Mouse (Mus musculus): ENCODE measurements around the gene Gbp6.
"Not testable (repeated sequence)": the region's sequence is repeated elsewhere in the genome, so short reads cannot be mapped to it uniquely, and the experiment has no call there.

Gbp6 gene

DNA sequence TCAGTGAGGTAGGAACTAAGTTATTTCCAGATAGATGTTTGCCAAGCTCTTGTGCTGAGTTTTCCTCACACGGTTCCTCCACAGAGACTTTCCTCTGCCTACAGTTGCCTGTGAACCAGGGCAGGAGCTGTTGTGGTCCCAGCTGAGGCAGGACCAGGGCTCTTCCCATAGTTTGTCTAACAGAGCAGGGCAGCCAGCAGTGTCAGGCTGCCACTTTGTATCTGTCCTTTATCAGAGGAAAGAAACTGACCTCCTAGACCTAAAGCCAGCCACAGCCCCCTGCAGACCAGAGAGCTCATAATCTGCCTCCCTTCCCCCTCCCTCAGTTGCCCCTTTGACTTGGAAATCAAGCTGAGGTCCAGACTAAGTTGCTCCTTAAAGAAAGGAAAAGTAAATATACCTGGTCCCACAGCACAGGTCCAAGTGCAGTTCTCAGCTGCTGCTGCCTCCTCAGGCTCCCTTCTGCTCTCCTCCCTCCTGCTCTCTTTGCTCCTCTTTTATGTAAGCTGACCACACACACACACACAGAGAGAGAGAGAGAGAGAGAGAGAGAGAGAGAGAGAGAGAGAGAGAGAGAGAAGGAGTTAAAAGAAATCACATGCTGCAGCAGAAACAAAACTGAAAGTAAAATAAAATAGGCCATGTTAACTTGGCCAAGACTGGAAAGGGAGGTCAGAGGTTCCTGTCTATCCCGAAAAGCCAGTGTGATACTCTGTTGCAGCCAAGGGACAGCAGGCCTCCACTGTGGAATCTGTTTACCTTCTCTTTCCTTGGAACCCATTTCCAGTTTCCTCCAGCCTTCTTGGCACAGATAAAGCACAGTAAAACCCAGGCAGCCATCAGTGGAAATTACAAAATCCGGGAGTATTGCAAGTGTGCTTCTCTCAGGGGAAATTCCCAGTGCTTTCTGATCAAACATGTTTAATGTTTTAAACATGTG is at the start of gene Gbp6, which contains the start of gene Gm43302:
Gene Gbp6, minus strand, starts transcription at position 473 of the 940 bp plus-strand sequence.
Gene Gm43302, minus strand, starts transcription at position 470 of the 940 bp plus-strand sequence.
- DNase-seq (ENCODE audit: low read depth): not testable (repeated sequence)

DNA sequence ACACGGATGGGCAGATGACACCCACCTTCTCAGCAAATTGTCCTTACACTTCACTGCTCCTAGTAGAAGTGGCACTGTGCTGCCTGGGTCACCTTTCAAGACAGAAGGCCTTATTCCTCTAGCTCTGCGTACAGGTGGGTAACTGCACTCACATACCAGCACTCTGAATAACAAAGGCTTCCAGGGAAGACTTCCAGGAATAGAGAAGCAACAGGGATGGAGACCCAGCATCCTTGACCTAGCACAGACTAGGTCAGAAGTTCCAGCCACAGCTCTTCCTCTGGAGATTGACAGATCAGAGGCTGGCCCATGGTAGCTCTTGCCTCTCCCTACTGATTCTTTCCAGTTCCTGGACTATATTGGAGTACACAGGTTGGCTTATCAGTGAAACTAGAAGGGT is 47.8 kb upstream of the Gbp6 start:
- no peak for DNase-seq (ENCODE audit: low read depth)

DNA sequence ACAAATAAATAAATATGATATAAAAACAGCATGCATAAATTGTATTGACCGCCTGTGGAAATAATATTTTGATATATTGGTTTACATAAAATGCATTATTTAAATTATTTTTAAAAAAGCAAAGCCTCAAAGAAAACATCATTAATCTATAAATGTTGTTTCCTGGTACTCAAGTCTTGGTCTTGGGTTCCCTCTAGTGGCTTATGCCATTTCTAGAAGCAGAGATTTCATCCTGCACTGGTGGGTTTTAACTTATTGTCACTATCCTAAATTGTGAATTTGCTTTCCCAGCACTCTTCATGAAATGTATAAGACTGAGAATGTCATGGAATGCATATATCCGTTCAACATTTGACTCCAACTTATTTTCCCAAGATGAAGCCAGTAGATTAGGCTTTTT is 29.0 kb upstream of the Gbp6 start:
- DNase-seq (ENCODE audit: low read depth): no peak

DNA sequence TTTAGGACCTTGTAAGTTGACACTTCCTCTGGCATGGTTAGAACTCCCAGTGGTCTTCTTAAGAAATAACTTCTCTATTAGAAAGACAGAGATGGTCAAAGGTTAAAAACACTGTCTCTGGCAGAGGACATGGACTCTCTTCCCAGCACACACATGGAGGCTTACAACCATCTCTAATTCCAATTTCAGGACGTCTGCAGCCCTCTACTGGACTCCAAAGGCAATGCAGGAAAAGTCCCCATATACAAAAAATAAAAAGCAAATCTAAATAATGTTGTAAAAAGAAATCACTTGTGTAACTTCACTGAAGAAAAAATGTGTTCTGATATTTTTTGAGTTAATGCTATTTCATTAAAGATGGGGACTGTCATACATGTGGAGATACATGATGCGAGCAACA is 17.4 kb upstream of the Gbp6 start:
- no peak for DNase-seq (ENCODE audit: low read depth)

GRCm38 (mm10) chr5:105309148-105309547 is 15.7 kb upstream of the Gbp6 start:
- not testable (repeated sequence) for DNase-seq (ENCODE audit: low read depth)

- not testable (repeated sequence) for DNase-seq (ENCODE audit: low read depth)
Observed at GRCm38 (mm10) chr5:105306946-105307345, 13.4 kb upstream of the Gbp6 start.

GRCm38 (mm10) chr5:105306159-105306581 is 12.7 kb upstream of the Gbp6 start:
- no peak for DNase-seq (ENCODE audit: low read depth)

DNA sequence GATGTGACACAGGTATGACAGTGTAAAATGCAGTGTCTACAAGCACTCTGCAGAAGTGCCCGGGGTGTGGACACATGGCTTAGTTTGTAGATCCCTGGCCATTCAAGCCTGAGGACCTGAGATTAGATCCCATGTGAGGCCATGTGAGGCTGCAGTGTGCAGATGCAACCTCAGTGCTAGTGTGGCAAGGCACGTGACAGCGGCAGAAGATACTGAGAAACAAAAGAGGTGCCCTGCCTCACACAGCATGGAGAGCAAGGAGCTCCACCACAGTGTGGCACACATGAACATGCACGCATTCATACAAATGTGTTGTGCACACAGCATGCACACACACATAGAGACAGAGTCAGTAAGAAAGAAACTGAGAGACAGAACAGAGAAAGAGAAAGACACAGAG is 12.2 kb upstream of the Gbp6 start:
- not testable (repeated sequence) for DNase-seq (ENCODE audit: low read depth)

- no peak for DNase-seq (ENCODE audit: low read depth)
Observed at GRCm38 (mm10) chr5:105301963-105302362, 8.5 kb upstream of the Gbp6 start.

GRCm38 (mm10) chr5:105301531-105301930 is 8.0 kb upstream of the Gbp6 start:
- no peak for DNase-seq (ENCODE audit: low read depth)

GRCm38 (mm10) chr5:105295746-105296145 is 2.2 kb upstream of the Gbp6 start:
- DNase-seq (ENCODE audit: low read depth): no peak

DNA sequence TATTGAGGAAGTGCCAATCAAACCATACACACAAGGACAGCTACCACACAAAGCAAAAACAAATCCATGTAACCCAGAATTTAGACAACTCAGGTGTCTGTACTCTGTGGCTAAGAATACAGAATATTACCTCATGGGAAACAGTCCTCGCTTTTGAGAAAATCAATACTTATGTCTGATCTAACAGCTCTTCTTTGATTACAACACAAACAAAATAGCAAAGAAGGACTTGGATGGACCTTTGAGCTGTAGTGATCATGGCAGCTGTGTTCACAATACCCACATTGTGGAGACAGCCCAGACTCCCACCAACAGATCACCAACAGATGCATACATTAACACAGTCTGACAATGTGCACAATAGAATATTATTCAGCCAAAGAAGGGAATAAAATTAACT is 1.0 kb downstream of the Gbp6 start:
- no peak for DNase-seq (ENCODE audit: low read depth)

GRCm38 (mm10) chr5:105290921-105291320 is 2.6 kb downstream of the Gbp6 start:
- not testable (repeated sequence) for DNase-seq (ENCODE audit: low read depth)

- not testable (repeated sequence) for DNase-seq (ENCODE audit: low read depth)
Observed at GRCm38 (mm10) chr5:105260673-105261072, 32.8 kb downstream of the Gbp6 start.

DNA sequence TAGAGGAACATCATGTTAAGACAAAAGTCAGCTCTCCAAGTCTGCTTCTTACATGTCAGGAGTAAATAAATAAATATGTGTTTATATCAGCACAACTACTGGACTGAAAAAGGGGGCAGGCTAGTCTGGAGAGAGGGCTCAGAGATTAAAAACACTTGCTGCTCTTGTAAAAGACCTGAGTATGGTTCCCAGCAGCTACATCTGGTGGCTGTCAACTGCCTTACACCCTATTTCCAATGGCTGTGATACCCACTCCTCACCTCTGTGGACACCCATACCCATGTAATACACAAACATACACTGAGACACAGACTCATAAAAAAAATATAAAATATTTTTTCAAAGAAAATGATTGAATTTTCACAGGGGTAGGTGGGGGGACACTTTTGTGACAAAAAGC is 41.0 kb downstream of the Gbp6 start:
- DNase-seq (ENCODE audit: low read depth): no peak

GRCm38 (mm10) chr5:105244741-105245140 is 48.8 kb downstream of the Gbp6 start:
- not testable (repeated sequence) for DNase-seq (ENCODE audit: low read depth)

DNA sequence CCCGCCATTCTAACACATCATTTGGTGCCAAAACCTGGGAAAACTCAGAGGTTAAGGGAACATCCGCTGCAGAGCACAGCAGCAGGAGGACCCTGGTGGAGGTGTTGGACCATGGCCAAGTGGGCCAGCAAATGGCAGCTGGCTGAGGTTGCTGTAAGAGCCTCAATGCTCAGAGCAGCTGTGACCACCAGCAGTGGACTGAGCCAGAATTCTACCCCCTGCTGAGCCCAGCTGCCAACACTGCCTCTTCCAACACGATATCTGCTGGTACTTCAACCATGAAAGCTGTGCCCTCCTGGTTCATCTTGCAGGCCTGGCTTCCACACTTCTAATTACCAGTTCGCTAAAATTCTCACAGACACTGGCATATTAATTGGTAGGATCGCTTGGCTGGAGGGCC is 52.5 kb downstream of the Gbp6 start:
- DNase-seq (ENCODE audit: low read depth): not testable (repeated sequence)

- DNase-seq (ENCODE audit: low read depth): not testable (repeated sequence)
Observed at GRCm38 (mm10) chr5:105239483-105240047, 53.9 kb downstream of the Gbp6 start, which contains the start of gene Gbp10. TSS of gene Gbp10 (minus strand) at chr5:105239533.

DNA sequence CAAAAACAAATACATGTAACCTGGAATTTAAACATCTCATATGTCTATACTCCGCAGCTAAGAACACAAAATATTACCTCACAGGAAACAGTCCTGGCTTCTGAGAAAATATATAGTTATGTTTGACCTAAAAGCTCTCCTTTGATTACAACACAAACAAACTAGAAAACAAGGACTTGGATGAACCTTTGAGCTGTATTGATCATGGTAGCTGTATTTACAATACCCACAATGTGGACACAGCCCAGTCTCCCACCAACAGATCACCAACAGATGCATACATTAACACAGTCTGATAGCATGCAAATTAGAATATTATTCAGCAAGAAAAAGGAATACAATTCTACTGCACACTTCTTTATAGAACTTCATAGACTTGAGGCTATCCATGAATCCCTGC is 55.1 kb downstream of the Gbp6 start:
- DNase-seq (ENCODE audit: low read depth): not testable (repeated sequence)

GRCm38 (mm10) chr5:105236040-105236439 is 57.5 kb downstream of the Gbp6 start:
- not testable (repeated sequence) for DNase-seq (ENCODE audit: low read depth)
